Mouse (Mus musculus): ENCODE measurements around the gene Vmn2r67. TPM values are rescaled to one million over a fixed set of nuclear protein-coding genes. Genes with fewer than 3 reads are reported as not detected.
"Not testable (repeated sequence)": the region's sequence is repeated elsewhere in the genome, so short reads cannot be mapped to it uniquely, and the experiment has no call there.

Vmn2r67 gene
- not detected in 2 replicates for polyA plus RNA-seq (2012; rRNA removed)

- H3K4me3 ChIP-seq (ENCODE audit: insufficient read depth, low read length): no peak within 1 kb of the TSS
- no peak within 1 kb of the TSS for H3K27ac ChIP-seq (ENCODE audit: insufficient read depth, low read length)
- no peak for TF ChIP-seq CTCF (IDR thresholded peaks at IDR 0.05; ENCODE audit: extremely low read depth, insufficient read depth, low read length)
- TF ChIP-seq POLR2A (IDR thresholded peaks at IDR 0.05; ENCODE audit: extremely low read depth, insufficient read depth, low read length): no peak
- no peaks in the 10 kb centered on the region for H3K4me1 ChIP-seq (ENCODE audit: control insufficient read depth, insufficient read depth, low read length)
Measured at GRCm38 (mm10) chr7:85155898-85156297, at the start of gene Vmn2r67. Gene Vmn2r67 (minus strand): TSS chr7:85155998.

GRCm38 (mm10) chr7:85104531-85104930 is 51.3 kb downstream of the Vmn2r67 start:
- H3K27ac ChIP-seq (ENCODE audit: insufficient read depth, low read length); H3K4me1 ChIP-seq (ENCODE audit: control insufficient read depth, insufficient read depth, low read length); H3K4me3 ChIP-seq (ENCODE audit: insufficient read depth, low read length): not testable (repeated sequence)

Other genes with a start within 250 kb of the Vmn2r67 start
- not detected in 2 replicates for gene Vmn2r65, start 191.9 kb downstream of the Vmn2r67 start, polyA plus RNA-seq (2012; rRNA removed)
- not detected in 2 replicates for gene Vmn2r66, start 143.7 kb downstream of the Vmn2r67 start, polyA plus RNA-seq (2012; rRNA removed)
- gene Vmn2r68, start 81.8 kb upstream of the Vmn2r67 start, polyA plus RNA-seq (2012; rRNA removed): not detected in 2 replicates

Data from cortical plate, adult 2 months (tissue).